Mouse (Mus musculus) C2C12 (cell line): Measurements from ENCODE around the gene Gm4894. TPM values are rescaled to one million over a fixed set of nuclear protein-coding genes. Genes with fewer than 3 reads are reported as not detected.

Experiments used
- H3K27me3 ChIP-seq: one replicate; pipeline ENCODE4 v1.6.1; 2011; ENCODE audit not compliant: control insufficient read depth, insufficient read depth, insufficient read length
- H3K36me3 ChIP-seq: one replicate; pipeline ENCODE4 v1.6.1; 2011; ENCODE audit not compliant: control insufficient read depth, insufficient read depth
- H3K4me3 ChIP-seq: one replicate; pipeline ENCODE4 v1.5.1; 2011; ENCODE audit warnings: mild to moderate bottlenecking, control low read depth; ENCODE audit not compliant: poor library complexity, insufficient read depth, severe bottlenecking
- H3K79me2 ChIP-seq: one replicate; pipeline ENCODE4 v1.6.1; 2011; ENCODE audit not compliant: control insufficient read depth, insufficient read depth
- H3K79me3 ChIP-seq: one replicate; pipeline ENCODE4 v1.6.1; 2011; ENCODE audit warnings: low read depth, control low read depth
- H3ac ChIP-seq: one replicate; pipeline ENCODE3; 2011; ENCODE audit warnings: low read depth; ENCODE audit not compliant: control insufficient read depth, insufficient read length
- CEBPB ChIP-seq: IDR thresholded peaks from one replicate; pipeline ENCODE4 v1.6.1; 2011; ENCODE audit warnings: low read depth, mild to moderate bottlenecking, control low read depth, moderate library complexity
- CTCF ChIP-seq: IDR thresholded peaks from one replicate; pipeline ENCODE4 v1.5.1; 2011; ENCODE audit not compliant: control insufficient read depth, insufficient read depth, insufficient read length
- FOSL1 ChIP-seq: IDR thresholded peaks from one replicate; pipeline ENCODE4 v1.8.0; 2011; ENCODE audit warnings: mild to moderate bottlenecking, low read length; ENCODE audit not compliant: poor library complexity, insufficient read depth, severe bottlenecking
- MAX ChIP-seq: IDR thresholded peaks from one replicate; pipeline ENCODE4 v1.6.1; 2011; ENCODE audit warnings: mild to moderate bottlenecking, control low read depth
- MYOD1 ChIP-seq: IDR thresholded peaks from one replicate; pipeline ENCODE4 v1.6.1; 2011; ENCODE audit warnings: low read depth; ENCODE audit not compliant: control insufficient read depth, insufficient read length
- MYOG ChIP-seq: IDR thresholded peaks from one replicate; pipeline ENCODE4 v1.6.1; 2011; ENCODE audit not compliant: control insufficient read depth, insufficient read length; ENCODE audit errors: extremely low read depth
- USF1 ChIP-seq: IDR thresholded peaks from one replicate; pipeline ENCODE4 v1.6.1; 2011; ENCODE audit warnings: low read depth, mild to moderate bottlenecking, control low read depth, moderate library complexity
- polyA plus RNA-seq: library from polyadenylated mRNA; unstranded; fragments of >200 nt; fragmentation: generic; extraction: Trizol; gene quantifications from one replicate; pipeline ENCODE4 v1.2.1, GENCODE M21; 2012; ENCODE audit warnings: missing spikeins

Gene Gm4894
- polyA plus RNA-seq, 1 experiment = not detected

DNA sequence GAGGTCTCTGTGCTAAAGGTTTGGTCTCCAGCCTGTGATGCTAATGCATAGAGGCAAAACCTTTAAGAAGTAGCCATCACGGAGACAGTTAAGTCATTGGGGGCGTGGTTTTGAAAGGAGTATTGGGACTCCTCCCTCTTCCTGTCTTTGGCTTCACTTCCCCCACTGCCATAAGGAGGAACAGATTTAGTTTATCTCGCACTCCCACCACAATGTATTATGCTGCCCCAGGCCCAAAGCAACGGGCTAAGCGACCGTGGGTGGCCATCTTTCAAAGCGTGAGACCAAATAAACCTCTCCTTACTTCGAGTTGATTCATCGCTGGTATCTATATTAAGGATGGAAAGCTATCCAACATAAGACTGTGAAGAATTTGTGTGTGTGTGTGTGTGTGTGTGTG lies 22.9 kb upstream of the Gm4894 start:
- TF ChIP-seq USF1 = no peak
- no peak for TF ChIP-seq CTCF
- no peak for TF ChIP-seq FOSL1
- TF ChIP-seq MAX = no peak
- no peak for TF ChIP-seq MYOD1
- no peak for TF ChIP-seq CEBPB
- no peak for TF ChIP-seq MYOG
- Histone ChIP-seq H3K4me3 (no peak overlapping the region), H3K79me3 (no peaks in the 10 kb centered on the region), H3K36me3 (no peaks in the 10 kb centered on the region), H3K27me3 (peaks cover 4% of the 10 kb centered on the region), H3ac (no peak overlapping the region), H3K79me2 (no peaks in the 10 kb centered on the region)

DNA sequence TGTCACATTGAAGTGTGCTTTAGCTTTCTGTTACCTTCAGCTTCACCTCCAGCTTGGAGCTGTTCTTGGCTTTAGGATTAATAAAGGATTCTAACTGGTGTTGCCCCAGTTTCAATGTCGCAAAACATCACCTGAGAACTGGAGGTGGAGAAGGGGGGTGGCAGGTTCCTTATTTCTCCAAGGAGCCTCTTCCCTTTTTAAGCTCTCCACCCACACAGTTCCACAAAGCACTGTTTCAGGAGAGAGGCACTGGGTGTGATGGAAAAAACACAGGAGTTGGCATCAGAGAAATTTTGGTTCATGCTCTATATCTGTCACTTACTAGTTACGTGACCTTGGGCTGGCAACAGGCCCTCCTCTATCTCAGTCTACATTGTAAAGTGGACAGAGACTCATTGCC lies 21.3 kb upstream of the Gm4894 start:
- peaks cover 4% of the 10 kb centered on the region for H3K27me3 ChIP-seq
- no peak overlapping the region for H3K4me3 ChIP-seq
- H3K79me2 ChIP-seq = no peaks in the 10 kb centered on the region
- TF ChIP-seq MYOD1 (no peak), CEBPB (no peak)
- H3ac ChIP-seq = no peak overlapping the region
- H3K36me3 ChIP-seq = no peaks in the 10 kb centered on the region
- no peaks in the 10 kb centered on the region for H3K79me3 ChIP-seq

- no peak overlapping the region for H3K4me3 ChIP-seq
- H3K79me3 ChIP-seq = no peaks in the 10 kb centered on the region
- H3K79me2 ChIP-seq = no peaks in the 10 kb centered on the region
- H3K36me3 ChIP-seq = no peaks in the 10 kb centered on the region
- H3ac ChIP-seq = no peak overlapping the region
- no peak for TF ChIP-seq CEBPB
- no peak for TF ChIP-seq MYOG
- no peak for TF ChIP-seq CTCF
- TF ChIP-seq MAX = no peak
- TF ChIP-seq FOSL1 = no peak
- TF ChIP-seq MYOD1 = no peak
- TF ChIP-seq USF1 = no peak
- H3K27me3 ChIP-seq = no peaks in the 10 kb centered on the region
Measured at GRCm38 (mm10) chr9:49246839-49247238, 3.5 kb upstream of the Gm4894 start.

DNA sequence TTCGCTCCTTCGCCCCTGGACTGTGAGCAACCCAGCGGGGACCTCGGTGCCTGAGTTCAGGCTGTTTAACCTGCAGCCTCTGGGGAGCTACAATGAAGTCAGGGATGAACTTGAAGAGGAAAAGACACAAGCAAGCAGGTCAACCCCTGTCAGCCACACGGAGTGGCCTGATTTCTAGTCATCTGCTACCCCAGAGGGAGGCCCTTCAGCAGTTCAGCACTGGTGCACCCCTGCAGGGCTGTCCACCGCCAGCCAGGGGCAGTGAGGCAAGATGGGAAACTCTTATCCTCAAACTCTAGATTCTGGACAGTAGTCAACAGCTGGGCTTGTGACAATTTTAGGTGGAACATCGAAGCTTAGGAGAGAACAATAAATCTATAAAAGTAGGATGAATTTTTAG lies 18.6 kb downstream of the Gm4894 start:
- H3ac ChIP-seq = no peak overlapping the region
- no peaks in the 10 kb centered on the region for H3K79me2 ChIP-seq
- H3K79me3 ChIP-seq = no peaks in the 10 kb centered on the region
- no peak overlapping the region for H3K4me3 ChIP-seq
- no peak for TF ChIP-seq MAX
- TF ChIP-seq FOSL1 = no peak
- TF ChIP-seq USF1 = no peak
- TF ChIP-seq MYOG = no peak
- no peak for TF ChIP-seq CEBPB
- no peak for TF ChIP-seq MYOD1
- TF ChIP-seq CTCF = no peak
- H3K27me3 ChIP-seq = no peaks in the 10 kb centered on the region
- H3K36me3 ChIP-seq = no peaks in the 10 kb centered on the region

DNA sequence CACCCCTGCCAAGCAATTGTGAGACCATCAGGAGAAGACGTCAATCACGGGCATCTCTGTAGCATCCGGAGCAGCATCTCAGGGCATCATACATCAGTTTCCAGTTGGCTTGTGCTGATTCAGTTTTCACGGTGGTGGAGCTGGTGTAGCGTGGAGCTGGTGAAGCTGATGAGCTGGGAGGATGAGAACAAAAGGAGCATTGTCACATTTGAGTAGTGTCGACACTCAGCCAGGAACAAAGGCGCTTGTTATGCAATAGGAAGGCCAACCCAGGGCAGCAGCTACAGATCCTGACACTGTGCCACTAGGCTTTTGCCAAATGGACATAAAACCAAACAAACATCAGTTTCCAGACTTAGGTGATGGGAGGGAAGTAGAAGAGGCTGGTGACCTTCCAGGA lies 23.2 kb downstream of the Gm4894 start:
- no peaks in the 10 kb centered on the region for H3K27me3 ChIP-seq
- no peak overlapping the region for H3K4me3 ChIP-seq
- no peaks in the 10 kb centered on the region for H3K79me3 ChIP-seq
- TF ChIP-seq CEBPB = no peak
- no peak for TF ChIP-seq CTCF
- no peak for TF ChIP-seq FOSL1
- TF ChIP-seq MAX = no peak
- no peak for TF ChIP-seq USF1
- no peak for TF ChIP-seq MYOG
- no peak for TF ChIP-seq MYOD1
- H3K36me3 ChIP-seq = no peaks in the 10 kb centered on the region
- H3K79me2 ChIP-seq = no peaks in the 10 kb centered on the region
- no peak overlapping the region for H3ac ChIP-seq

DNA sequence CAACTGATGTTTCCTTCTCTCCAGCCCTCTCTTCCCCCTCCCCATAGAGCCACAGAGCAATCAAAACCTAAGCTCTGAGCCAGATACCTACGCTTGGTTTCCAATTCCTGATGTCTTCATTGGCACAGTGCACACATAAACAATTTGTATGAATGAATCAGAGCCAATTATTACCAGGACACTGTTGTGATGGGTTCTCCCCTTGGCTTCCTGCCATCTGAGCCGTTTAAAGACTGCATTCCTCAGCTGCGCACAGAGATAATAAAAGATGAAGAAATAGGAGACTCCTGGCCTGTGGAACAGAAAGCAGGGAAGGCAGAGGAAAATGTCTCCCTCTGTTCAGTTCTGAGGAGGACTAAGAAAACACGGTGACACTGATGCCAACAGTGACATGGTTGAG lies 25.6 kb downstream of the Gm4894 start:
- H3K36me3 ChIP-seq = no peaks in the 10 kb centered on the region
- no peaks in the 10 kb centered on the region for H3K27me3 ChIP-seq
- H3K79me2 ChIP-seq = no peaks in the 10 kb centered on the region
- TF ChIP-seq MYOG = no peak
- TF ChIP-seq FOSL1 = no peak
- no peak for TF ChIP-seq MYOD1
- no peak for TF ChIP-seq USF1
- no peak for TF ChIP-seq MAX
- no peak for TF ChIP-seq CEBPB
- TF ChIP-seq CTCF = no peak
- no peak overlapping the region for H3ac ChIP-seq
- H3K79me3 ChIP-seq = no peaks in the 10 kb centered on the region
- H3K4me3 ChIP-seq = no peak overlapping the region
